Mouse (Mus musculus) cerebellum, adult 2 months (tissue): Measurements from ENCODE around the gene Fsip1.

Experiments
- CTCF ChIP-seq: fragments of 200-500 bp; IDR thresholded peaks from 2 replicates; pipeline ENCODE4 v1.5.1; 2011; ENCODE audit warnings: low read depth, mild to moderate bottlenecking, control low read depth, low read length, moderate library complexity, borderline replicate concordance; ENCODE audit not compliant: insufficient read depth
- POLR2A ChIP-seq: fragments of 200-500 bp; IDR thresholded peaks from 2 replicates; pipeline ENCODE4 v1.6.1; 2011; ENCODE audit warnings: low read length, control low read depth, borderline replicate concordance; ENCODE audit not compliant: insufficient read depth

DNA sequence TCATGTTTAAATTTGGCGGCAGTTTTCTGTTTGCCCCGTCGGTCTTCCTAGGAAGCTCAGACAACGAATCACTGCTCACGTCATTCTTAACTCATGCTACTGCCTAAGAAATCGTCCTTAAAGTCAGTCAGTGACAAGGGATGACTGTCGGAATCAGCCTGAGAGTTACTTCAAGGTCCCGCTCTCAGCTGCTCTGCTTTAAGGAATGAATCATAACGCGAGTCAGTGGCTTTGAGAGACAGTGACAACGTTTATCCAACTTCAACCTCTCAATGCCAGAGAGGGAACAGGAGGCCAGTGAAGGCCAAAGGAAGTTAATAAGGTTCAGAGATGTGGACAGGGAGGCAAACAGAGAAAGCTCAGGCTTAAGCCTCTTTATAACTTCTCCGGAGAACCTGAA lies 7.8 kb downstream of the Fsip1 start:
- TF ChIP-seq CTCF, result no peak
- no peak for TF ChIP-seq POLR2A
